Mouse (Mus musculus): ENCODE data around the gene Xxylt1.

The Xxylt1 gene

DNA sequence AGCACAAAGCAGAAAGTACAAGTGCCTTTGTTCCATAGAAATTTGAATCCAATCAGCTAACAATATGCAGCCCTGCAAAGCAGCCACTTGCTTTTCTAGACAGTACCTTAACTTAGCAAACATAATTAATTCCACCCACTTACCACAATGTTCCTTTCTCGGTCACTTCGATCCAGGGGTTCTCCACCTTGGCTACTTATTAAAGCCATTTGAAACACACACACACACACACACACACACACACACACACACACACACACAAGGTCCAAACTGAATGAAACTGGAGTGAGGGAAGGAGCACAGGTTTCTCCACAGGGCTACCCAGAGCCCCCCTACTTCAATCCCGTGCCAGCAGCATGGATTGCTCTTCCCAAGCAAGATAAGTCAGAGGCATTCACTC lies 164.3 kb downstream of the Xxylt1 start:
- DNase-seq (ENCODE audit: low spot score in 2 of 2), result no peak

DNA sequence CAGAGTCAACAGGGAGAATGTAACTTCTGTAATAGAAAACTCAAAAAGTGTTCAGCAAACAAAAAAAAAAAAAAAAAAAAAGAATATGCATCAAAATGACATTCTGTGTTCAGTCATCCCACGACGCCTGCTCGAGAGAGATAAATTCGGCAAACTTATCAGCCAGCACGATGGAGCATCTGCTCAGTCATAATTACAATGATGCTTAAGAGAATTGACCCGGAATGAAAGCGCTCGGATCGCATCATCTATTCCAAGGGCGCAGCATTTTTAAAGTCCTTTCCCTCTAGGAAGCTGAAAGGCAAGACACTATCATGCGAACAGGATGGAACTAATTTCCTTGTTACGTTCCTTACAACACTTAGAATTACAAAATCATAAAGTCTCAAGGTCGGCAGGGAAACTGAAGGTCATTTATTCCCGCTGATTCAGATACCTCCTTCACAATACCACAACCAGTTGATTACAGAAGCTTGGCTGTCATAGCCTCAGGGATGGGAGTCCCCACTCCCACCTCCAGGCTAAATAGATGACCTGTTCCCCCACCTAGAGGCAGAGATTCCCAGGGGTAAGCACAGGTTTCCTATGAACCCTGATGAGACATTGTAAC lies 165.5 kb downstream of the Xxylt1 start:
- DNase-seq (ENCODE audit: low spot score in 2 of 2), result no peak
